Mouse (Mus musculus) lung, adult 2 months (tissue): ENCODE data around the gene Shq1.

Experiments used
- CTCF ChIP-seq: fragments of 200-500 bp; IDR thresholded peaks from 2 replicates; pipeline ENCODE4 v1.5.1; 2011; ENCODE audit warnings: mild to moderate bottlenecking, low read length, control low read depth; ENCODE audit not compliant: insufficient read depth
- POLR2A ChIP-seq: fragments of 200-500 bp; IDR thresholded peaks from 2 replicates; pipeline ENCODE4 v1.6.1; 2011; ENCODE audit warnings: low read depth, mild to moderate bottlenecking, control low read depth, low read length, borderline replicate concordance; ENCODE audit errors: extremely low read depth

- TF ChIP-seq CTCF (no peak), POLR2A (no peak)
These were observed 15.4 kb upstream of the Shq1 start for GRCm38 (mm10) chr6:100686341-100686740.
